In the genomic region with DNA sequence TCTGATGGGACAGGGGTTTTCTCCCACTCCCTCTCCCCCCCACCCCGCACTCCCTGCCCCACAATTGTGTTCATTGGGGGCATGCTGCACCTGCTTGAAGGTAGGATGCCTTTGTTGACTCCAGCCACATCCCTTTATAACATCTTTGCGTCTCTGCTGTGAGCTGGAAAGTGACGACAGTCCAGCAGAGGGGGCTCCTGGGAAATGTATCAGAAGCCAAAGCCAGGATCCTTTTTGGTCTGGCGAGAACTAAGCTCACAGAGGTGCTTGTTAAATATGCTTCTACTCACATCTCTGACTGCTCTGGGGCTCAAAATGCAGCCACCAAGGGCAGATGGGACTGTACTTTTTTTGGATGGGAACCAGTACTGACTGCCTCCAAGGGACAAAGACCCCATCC, we compare ENCODE assay signal across 14 mouse cellular contexts. TPM values are rescaled to one million over a fixed set of nuclear protein-coding genes. Genes with fewer than 3 reads are reported as not detected.
DNase-seq lines count a peak whose midpoint lies in the region; TF ChIP-seq lines count a peak whose summit lies in the region.
"Had no signal": no experiment of that assay in that cellular context is flagged by ENCODE, and none has a peak within 500 bp of the region (broad histone marks: within the 10 kb centered on the region; RNA-seq: fewer than 3 reads in every experiment).

No protein-coding gene starts in this region.

- no peak overlapping the region for H3K4me3 ChIP-seq in left cerebral cortex, adult 2 months
- H3K4me3 ChIP-seq in testis, adult 2 months (ENCODE audit: control insufficient read depth, low read depth, low read length): peak overlapping the region; percentile 89
- H3K4me3 ChIP-seq: limb, embryonic 15.5 days had no signal

- no peak for TF ChIP-seq POLR2A in testis, adult 2 months (IDR thresholded peaks at IDR 0.05; ENCODE audit: control insufficient read depth, low read depth, low read length)

- H3K4me1 ChIP-seq in testis, adult 2 months (ENCODE audit: control insufficient read depth, insufficient read depth, low read length): peaks cover 3% of the 10 kb centered on the region

- H3K36me3 ChIP-seq in testis, adult 2 months (ENCODE audit: control insufficient read depth, insufficient read depth, low read length): no peaks in the 10 kb centered on the region
- H3K36me3 ChIP-seq: limb, embryonic 15.5 days had no signal

- peak; percentile 5 for TF ChIP-seq CTCF in left cerebral cortex, adult 2 months (IDR thresholded peaks at IDR 0.05)
- no peak for TF ChIP-seq CTCF in testis, adult 2 months (IDR thresholded peaks at IDR 0.05; ENCODE audit: control insufficient read depth, insufficient read depth, insufficient replicate concordance, low read depth, low read length)

- H3K27me3 ChIP-seq in testis, adult 2 months (ENCODE audit: control insufficient read depth, insufficient read depth, low read length): no peaks in the 10 kb centered on the region
- H3K27me3 ChIP-seq: limb, embryonic 15.5 days had no signal

- intact Hi-C loops in left cerebral cortex, adult 2 months (cut with DNase I): no loop called here

- H3K27ac ChIP-seq in left cerebral cortex, adult 2 months: no peak overlapping the region
- H3K27ac ChIP-seq in testis, adult 2 months (ENCODE audit: control insufficient read depth, insufficient read depth, low read depth, low read length): peak overlapping the region; percentile 70; the same call in 1 of the 2 replicates
- H3K27ac ChIP-seq: limb, embryonic 15.5 days had no signal

- DNase-seq in adrenal gland, postnatal 10 days: peak; percentile 20
- DNase-seq in adrenal gland, adult 2 months: no peak
- DNase-seq in left cerebral cortex, adult 2 months (ENCODE audit: extremely low spot score in 1 of 2, low spot score in 2 of 2): no peak
- DNase-seq in left cerebral cortex, adult 18-20 months (ENCODE audit: low spot score in 2 of 2): no peak
- DNase-seq in testis, postnatal 14 days (ENCODE audit: low spot score): no peak
- DNase-seq in ovary, adult 18-20 months (ENCODE audit: low spot score): no peak
- no peak for DNase-seq in urinary bladder, postnatal 4 days (ENCODE audit: low spot score in 2 of 2)
- DNase-seq: cerebellum, adult 8-10 months; gastrocnemius, postnatal 25 days; kidney, adult 18-20 months; retina, postnatal 1 day; spleen, adult 18-20 months had no signal

RNA-seq across cellular contexts. Expression of a gene that starts 21.0 kb away (rescaled TPM):
- 100 to 1,000 TPM in 1 of 2 experiments, 10 to 100 TPM in 1; 88.5 to 109 TPM for total RNA-seq in adrenal gland, postnatal 10 days (2021)
- total RNA-seq in adrenal gland, adult 2 months (2021): 100 to 1,000 TPM in 1 of 2 experiments, 10 to 100 TPM in 1; 83.9 to 128 TPM
- 6.8 and 9.6 TPM in 2 replicates for polyA plus RNA-seq in adrenal gland, adult 2 months (2012; rRNA removed)
- total RNA-seq in left cerebral cortex, adult 2 months (2021): 100 to 1,000 TPM; 167 to 182 TPM
- 100 to 1,000 TPM; 160 to 165 TPM for total RNA-seq in left cerebral cortex, adult 18-20 months (2021)
- 51.7 and 61.5 TPM in 2 replicates for polyA plus RNA-seq in testis, adult 2 months (2012; rRNA removed)

RNA-seq across cellular contexts. Expression of a gene that starts 58.8 kb away (rescaled TPM):
- total RNA-seq in adrenal gland, postnatal 10 days (2021): 10 to 100 TPM; 60.5 to 66.0 TPM
- 10 to 100 TPM; 75.7 to 77.0 TPM for total RNA-seq in adrenal gland, adult 2 months (2021)
- 12.8 and 14.9 TPM in 2 replicates for polyA plus RNA-seq in adrenal gland, adult 2 months (2012; rRNA removed)
- total RNA-seq in left cerebral cortex, adult 2 months (2021): 100 to 1,000 TPM; 111 TPM
- 100 to 1,000 TPM; 100 to 105 TPM for total RNA-seq in left cerebral cortex, adult 18-20 months (2021)
- polyA plus RNA-seq in testis, adult 2 months (2012; rRNA removed): 34.8 and 46.6 TPM in 2 replicates
